Mouse (Mus musculus) pancreas, adult 10 weeks (tissue): ENCODE results near the gene Hist1h2aa. TPM values are rescaled to one million over a fixed set of nuclear protein-coding genes. Genes with fewer than 3 reads are reported as not detected.

Source experiments
- polyA plus RNA-seq: library from polyadenylated mRNA; stranded (reverse); fragments of 350-450 nt; fragmentation: Illumina TruSeq; extraction: RNeasy Lipid Tissue Mini Kit (QIAGEN cat#74804); gene quantifications from one replicate; pipeline ENCODE4 v1.2.3, GENCODE M21; 2015; ENCODE audit warnings: low read depth, low replicate concordance; ENCODE audit not compliant: insufficient read depth

The Hist1h2aa gene
- polyA plus RNA-seq: not detected

DNA sequence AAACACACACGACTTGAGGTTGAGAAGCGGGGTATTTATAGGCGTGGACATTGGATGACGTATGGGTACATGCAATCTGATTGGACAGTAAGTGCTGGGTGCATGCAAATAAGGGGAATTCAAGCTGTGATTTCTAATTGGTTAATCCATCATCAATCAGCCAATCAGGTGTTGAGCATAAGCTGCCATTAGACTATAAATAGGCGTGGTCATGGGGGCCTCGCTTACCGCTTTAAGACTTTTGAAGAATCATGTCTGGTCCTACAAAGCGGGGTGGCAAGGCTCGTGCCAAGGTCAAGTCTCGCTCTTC is at the start of gene Hist1h2aa:
Gene Hist1h2aa (plus strand): TSS at position 252 of the 310 bp plus-strand sequence.

DNA sequence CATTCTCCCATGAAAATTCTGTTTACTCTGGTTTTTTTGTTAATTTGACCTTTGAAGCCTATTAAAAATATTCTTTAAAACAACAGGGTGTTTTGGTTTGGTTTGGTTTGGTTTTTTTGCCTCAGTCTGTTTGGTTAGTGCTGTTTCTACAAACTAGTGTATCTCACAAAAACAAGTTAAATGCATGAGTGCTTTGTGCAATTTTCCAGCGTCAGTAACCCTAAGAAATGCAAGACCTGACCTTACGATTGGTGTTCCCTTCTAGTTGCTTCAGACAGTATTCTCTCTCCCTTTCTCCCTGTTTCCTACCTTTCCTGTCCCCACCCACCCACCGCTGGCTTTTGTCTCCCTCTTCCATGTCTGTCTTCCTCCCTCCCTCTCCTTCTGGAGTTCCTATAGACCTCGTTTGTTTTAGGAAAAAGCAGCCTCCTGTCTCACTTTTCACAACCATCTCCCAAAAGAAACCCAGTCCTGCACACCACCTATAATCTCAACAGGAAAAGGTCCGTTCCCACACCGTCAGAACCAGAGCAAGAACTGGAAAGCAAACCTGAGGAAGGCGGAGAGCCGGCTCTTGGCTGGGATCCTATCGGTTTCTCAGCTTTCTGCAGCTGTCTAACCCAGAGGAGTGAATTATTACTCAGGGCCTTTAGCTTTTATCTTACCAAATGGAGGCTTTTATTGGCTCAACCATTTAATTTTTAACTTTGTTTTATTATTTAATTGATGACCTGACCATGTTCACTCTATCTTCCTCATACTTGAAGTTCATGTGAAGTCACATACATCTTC is 19.7 kb upstream of the Hist1h2aa start, which contains the start of gene Slc17a4:
Gene Slc17a4 (minus strand): TSS at position 634 of the 792 bp plus-strand sequence.

DNA sequence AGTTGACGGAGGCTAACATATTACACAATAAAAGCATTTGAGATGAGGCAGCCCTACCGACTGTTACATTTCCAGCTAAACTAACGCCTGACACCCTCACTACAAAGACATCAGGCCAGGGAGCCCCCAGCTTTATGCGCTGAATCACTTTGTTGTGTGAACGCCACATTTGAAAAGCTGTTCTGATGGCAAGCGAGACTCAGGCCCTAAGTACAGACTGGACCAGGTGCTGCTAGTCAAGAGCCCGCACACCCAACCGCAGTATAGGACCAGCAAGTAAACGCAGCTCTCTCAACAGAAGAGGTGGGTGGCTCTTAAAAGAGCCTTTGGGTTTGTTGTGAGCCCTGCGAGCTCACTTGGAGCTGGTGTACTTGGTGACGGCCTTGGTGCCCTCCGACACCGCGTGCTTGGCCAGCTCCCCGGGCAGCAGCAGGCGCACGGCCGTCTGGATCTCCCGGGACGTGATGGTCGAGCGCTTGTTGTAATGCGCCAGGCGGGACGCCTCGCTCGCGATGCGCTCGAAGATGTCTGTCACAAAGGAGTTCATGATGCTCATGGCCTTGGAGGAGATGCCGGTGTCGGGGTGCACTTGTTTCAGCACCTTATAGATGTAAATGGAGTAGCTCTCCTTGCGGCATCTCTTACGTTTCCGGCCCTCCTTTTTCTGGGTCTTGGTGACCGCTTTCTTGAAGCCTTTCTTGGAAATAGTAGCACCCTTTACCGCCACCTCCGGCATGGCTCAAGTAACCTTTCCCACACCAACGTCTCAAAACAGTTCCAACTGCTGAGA is 646 bp upstream of the Hist1h2aa start, which contains the start of gene Hist1h2ba:
Gene Hist1h2ba (minus strand): TSS at position 736 of the 790 bp plus-strand sequence.

Other genes with a start within 250 kb of the Hist1h2aa start
- gene Hist1h1t, start 238.6 kb upstream of the Hist1h2aa start, polyA plus RNA-seq: not detected
- gene Hist1h4c, start 236.0 kb upstream of the Hist1h2aa start, polyA plus RNA-seq: 2.0 TPM
- 11.9 TPM for gene Hfe, start 223.6 kb upstream of the Hist1h2aa start, polyA plus RNA-seq
- 18.7 TPM for gene Hist1h1c, start 195.7 kb upstream of the Hist1h2aa start, polyA plus RNA-seq
- not detected for gene Hist1h3c, start 188.9 kb upstream of the Hist1h2aa start, polyA plus RNA-seq
- gene Hist1h2bb, start 187.7 kb upstream of the Hist1h2aa start, polyA plus RNA-seq: not detected
- gene Hist1h2ab, start 183.3 kb upstream of the Hist1h2aa start, polyA plus RNA-seq: not detected
- gene Hist1h3b, start 182.2 kb upstream of the Hist1h2aa start, polyA plus RNA-seq: not detected
- gene Hist1h4b, start 177.4 kb upstream of the Hist1h2aa start, polyA plus RNA-seq: not detected
- gene Hist1h4a, start 173.2 kb upstream of the Hist1h2aa start, polyA plus RNA-seq: not detected
- gene Hist1h3a, start 172.1 kb upstream of the Hist1h2aa start, polyA plus RNA-seq: not detected
- gene Hist1h1a, start 170.8 kb upstream of the Hist1h2aa start, polyA plus RNA-seq: not detected
- not detected for gene Trim38, start 164.5 kb upstream of the Hist1h2aa start, polyA plus RNA-seq
- not detected for gene Slc17a2, start 127.5 kb upstream of the Hist1h2aa start, polyA plus RNA-seq
- gene Slc17a3, start 95.0 kb upstream of the Hist1h2aa start, polyA plus RNA-seq: not detected
- gene Slc17a1, start 66.7 kb upstream of the Hist1h2aa start, polyA plus RNA-seq: not detected
- gene Slc17a4, start 19.5 kb upstream of the Hist1h2aa start, polyA plus RNA-seq: 0.26 TPM
- not detected for gene Hist1h2ba, start 306 bp upstream of the Hist1h2aa start, polyA plus RNA-seq
- 13.2 TPM for gene Scgn, start 56.8 kb downstream of the Hist1h2aa start, polyA plus RNA-seq